Mouse (Mus musculus) heart, postnatal 14 days (tissue): ENCODE measurements around the gene 4930544D05Rik. TPM values are rescaled to one million over a fixed set of nuclear protein-coding genes. Genes with fewer than 3 reads are reported as not detected.
"Not testable (repeated sequence)": the region's sequence is repeated elsewhere in the genome, so short reads cannot be mapped to it uniquely, and the experiment has no call there.

Experiments
- DNase-seq, 2 experiments: peaks; one replicate each; pipeline ENCODE4 v3.0.0; 2021 to 2022
- intact Hi-C: fragments of 180-260 bp; cut with DNase I; formaldehyde crosslinking; loops from one replicate; pipeline ENCODE4 v1.15.1; 2025
- long read RNA-seq, 2 experiments: library from polyadenylated mRNA; stranded (forward); transcript quantifications; one replicate each; pipeline ENCODE4 v2.0.0; 2021
- total RNA-seq, 2 experiments: library from RNA; stranded (reverse); gene quantifications; 2 replicates each; pipeline ENCODE4 v1.2.3; 2021

4930544D05Rik gene
- total RNA-seq, result not detected
- long read RNA-seq, experiment 1, result 0 reads
- long read RNA-seq, experiment 2, result 0 reads

DNA sequence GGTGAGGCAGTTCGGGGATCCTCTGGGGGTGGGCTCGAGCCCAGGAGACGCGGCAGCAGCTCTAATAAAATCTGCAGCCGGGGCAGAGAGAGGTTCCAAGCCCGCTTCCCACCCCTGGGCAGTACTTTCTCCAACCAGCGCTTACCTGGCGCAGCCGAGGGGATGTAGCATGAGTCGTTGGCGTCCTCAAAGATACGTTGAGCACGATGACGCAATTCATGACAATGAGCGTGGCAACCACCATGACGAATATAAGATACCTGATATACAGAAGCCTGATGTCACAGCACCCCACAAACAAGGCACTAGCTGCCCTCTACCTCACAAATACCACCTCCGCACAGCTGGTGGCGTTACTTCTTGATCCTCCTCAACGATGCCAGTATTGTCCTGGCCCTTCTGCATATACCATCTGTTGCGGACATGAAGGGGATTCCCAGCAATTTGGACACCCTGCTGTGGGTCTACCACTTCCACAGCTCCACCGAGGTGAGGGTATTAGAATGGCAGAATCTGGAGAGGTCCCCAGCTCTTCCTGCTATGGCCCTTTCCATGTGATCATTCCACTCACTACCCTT lies at the start of gene 4930544D05Rik:
TSS of gene 4930544D05Rik (plus strand) at position 333 of the 578 bp plus-strand sequence.
- DNase-seq, result no peak
- intact Hi-C loops, result loop anchor here (10.0 kb wide), 1 partner anchor 201 kb away; the partner anchor contains the start of gene Pelp1

DNA sequence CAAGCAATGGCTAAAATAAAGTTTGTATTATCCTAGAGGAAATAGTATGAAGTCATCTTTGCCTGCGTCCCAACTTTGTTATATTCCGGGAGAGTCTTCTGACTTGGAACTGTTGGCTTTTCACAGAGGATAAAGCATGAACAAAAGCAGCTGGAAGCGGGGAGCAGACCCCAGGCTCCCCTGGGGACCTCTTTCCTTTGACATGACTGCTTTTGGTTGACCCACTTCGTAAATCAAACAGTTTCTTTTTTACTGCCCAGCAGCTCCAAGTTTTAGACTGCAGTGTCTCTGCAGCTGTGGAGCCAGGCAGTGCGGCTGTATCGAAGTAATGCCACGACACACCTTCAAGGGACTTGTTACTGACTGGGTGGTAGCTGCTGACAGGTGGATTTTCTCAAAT lies 49.1 kb upstream of the 4930544D05Rik start:
- no peak for DNase-seq
- intact Hi-C loops, result no loop called here

DNA sequence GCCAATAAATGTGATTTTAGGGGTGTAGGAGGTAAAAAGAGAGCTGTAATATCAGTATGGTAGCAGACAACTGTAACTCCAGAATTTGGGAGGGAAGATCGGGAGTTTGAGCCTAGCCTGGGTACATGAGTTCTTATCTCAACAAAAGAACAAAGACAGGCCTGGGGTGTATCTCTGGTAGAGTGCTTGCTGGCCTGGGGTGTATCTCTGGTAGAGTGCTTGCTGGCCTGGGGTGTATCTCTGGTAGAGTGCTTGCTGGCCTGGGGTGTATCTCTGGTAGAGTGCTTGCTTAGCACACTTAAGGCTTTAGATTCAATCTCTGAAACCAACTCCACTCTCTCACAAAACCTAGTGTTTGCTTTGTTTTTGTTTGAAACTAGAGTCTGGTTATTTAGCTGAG lies 45.0 kb upstream of the 4930544D05Rik start:
- intact Hi-C loops, DNase-seq: not testable (repeated sequence)

DNA sequence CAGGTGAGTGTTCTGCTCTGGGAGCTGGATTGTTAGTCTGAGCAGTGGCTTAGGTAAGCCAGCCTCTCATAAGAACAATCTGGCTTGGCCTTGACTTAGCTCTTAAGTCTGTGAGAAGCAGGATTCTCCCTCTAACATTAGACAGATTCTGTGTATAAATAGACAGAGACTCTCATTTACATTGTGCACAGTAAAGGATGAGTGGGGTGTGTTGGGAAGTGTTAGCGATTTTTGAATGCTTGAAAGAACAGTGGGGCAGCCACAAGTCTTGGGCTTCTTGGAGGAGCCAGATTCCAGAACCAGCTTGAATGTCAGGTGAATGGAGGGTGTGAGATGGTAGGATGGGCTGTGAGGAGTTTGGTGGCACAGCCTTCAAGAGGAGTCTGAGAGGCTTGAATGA lies 44.0 kb upstream of the 4930544D05Rik start:
- intact Hi-C loops, result no loop called here
- DNase-seq, result no peak

DNA sequence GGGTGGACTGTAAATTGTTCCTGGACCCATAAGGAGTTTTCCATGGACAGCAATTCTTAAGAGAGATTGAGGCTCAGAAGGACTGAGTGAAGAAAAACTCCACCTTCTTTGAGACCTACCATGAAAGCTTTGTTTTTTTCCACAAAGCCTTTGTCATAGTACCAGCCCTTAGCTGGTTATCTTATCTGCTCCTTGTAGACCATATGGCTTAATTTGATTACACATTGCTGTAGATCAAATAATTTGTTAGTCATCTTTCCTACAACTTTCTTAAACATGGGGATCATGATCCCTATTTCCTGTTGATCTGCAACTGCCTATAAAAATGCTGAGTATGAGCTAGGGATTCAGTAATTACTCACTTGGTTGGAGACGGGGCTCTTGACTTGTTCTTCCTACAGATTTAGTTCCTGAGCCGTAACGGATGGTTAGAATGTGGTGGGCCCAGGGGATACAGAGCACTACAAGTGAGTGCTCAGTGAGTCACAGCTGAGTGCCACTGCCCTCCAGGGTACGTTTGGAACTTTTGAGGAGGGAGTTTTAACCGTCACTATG lies 43.2 kb upstream of the 4930544D05Rik start:
- intact Hi-C loops, result no loop called here
- DNase-seq, result no peak

DNA sequence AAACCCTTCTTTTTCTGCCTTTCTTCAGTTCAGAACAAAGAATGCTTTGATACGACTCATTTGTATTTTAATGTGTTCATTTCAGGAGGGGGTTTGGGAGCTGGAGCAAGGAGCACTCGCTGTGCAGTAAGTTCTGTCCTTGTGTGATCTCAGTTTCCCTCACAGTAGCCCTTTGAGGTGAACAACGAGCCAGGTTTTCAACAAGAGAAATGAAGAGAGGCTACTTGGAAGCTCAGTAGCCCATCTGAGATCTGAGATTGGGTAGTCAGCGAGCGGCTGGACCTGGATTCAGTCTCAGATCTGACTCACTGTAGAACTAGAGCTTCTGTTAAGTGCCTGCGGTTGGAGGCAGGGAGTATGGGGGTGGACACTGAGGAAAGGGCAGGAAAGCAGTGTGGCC lies 41.8 kb upstream of the 4930544D05Rik start:
- no peak for DNase-seq
- intact Hi-C loops, result no loop called here

DNA sequence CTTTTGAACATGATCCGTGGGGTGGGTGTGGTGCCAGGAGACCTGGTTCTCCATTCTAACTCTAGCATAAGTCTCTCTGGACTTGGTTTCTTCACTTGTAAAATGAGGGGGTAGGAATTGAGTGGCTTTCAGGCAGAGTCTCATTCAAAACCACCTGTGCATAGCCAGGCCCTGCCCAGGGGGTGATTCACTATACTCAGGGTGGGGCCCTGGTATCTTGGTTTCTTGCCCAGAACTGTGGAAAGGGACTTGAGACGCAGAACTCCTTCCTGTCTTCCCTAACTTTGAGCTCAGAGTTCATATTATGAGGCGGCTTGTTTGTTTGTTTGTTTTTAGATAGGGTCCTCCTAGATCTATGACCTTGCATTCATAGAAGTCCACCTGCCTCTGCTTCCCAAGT lies 38.4 kb upstream of the 4930544D05Rik start:
- intact Hi-C loops, result no loop called here
- DNase-seq, result no peak

DNA sequence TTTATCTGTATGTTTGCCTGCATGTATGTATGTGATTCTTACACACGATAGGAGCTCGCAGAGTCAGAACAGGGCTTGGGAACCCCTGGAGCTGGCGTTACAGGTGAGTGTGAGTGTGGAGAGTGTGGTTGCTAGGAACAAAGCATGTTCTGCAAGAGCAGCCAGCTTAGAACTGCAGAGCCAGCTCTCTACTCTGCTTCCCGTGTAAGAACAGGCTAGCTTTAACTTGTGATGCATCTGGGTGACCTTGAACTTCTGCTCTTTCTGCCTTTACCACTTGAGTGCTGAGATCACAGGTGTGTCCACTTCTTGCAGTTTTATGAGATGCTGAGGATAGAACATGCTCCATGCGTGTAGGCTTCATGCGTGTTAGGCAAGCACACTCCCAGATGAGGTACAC lies 36.7 kb upstream of the 4930544D05Rik start:
- DNase-seq, result no peak
- intact Hi-C loops, result no loop called here

DNA sequence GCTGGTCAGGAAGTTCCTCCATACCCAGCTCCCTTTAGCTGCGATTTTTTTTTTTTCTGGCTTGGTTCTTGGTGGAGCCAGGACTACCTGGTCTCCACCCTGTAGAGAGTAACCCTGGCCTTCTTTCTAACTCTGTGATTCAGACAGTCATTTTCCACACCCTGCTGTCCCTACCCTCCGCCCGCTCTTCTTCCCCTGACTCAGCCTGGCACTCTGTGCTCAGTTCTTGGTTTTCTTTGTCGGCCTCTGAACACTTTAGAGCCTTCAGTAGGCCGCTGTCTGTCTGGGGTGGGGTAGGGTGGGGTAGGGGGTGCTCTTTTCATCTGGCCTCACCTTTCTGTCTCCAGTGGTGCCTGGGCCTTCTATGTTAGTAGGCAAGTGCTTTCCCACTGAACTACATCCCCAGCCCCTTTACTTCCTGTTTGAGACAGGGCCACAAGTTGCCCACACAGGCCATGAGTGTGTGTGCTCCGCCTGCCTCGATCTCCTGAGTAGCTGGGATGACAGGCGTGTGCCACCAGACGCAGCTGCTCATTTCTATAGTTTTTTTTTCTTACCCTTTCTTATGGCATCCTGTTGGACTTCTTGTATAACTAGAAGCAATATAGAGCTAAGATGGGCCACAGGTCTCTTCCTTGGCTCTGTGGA lies 35.8 kb upstream of the 4930544D05Rik start:
- intact Hi-C loops, result no loop called here
- no peak for DNase-seq

DNA sequence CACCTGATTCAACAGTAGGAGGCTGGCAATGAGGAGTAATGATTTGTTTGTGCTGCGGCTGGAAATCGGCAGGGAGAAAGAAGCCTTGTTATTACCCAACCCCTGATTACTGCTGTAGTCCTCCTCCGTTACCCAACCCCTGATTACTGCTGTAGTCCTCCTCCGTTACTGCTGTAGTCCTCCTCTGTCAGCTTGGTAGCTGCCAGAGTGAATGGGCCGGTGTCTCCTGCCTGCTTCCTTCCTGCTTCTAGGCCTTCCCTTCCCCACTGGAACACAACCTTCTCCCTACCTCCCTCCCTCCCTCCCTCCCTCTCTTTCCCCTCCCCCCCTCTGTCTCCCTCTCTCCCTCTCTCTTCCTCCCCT lies 35.3 kb upstream of the 4930544D05Rik start:
- intact Hi-C loops, result no loop called here
- DNase-seq, result no peak

DNA sequence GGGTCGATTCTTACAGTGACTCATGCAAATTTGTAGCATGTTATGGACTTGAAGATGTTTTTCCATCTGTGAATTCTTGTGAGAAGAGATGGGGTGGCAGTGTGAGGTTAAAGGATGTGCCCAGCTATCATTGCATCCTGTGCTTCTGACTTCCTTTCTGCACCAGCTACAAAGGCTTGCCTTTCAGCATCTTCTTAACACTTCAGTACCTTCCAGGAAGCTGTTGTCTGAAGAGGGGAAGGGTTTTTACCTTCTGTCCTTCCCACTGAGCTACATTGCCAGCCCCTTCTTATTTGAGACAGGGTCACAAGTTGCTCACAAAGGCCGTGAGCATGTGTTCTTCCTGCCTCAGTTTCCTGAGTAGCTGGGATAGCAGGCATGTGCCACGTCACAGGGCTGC lies 34.7 kb upstream of the 4930544D05Rik start:
- intact Hi-C loops, result no loop called here

DNA sequence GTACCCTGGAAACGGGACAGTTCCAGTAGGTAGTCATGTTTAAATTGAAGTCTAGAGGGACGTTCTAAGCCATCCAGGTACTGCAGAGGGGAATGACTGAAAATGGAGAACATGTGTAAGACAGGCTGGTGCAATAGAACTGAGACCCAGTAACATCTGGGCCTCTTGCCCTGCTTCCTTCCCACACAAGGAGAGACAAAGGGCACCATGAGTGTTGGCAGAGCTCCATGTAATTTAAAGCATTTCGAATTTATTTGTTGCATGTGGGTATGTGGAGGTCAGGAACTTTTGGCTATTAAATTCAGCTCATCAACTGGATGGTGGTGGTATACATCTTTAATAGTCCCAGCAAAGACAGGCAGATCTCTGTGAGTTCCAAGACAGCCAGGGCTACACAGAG lies 33.5 kb upstream of the 4930544D05Rik start:
- DNase-seq, result no peak
- intact Hi-C loops, result no loop called here

More for the DNA sequence above, 34.7 kb upstream of the 4930544D05Rik start:
- no peak for DNase-seq

DNA sequence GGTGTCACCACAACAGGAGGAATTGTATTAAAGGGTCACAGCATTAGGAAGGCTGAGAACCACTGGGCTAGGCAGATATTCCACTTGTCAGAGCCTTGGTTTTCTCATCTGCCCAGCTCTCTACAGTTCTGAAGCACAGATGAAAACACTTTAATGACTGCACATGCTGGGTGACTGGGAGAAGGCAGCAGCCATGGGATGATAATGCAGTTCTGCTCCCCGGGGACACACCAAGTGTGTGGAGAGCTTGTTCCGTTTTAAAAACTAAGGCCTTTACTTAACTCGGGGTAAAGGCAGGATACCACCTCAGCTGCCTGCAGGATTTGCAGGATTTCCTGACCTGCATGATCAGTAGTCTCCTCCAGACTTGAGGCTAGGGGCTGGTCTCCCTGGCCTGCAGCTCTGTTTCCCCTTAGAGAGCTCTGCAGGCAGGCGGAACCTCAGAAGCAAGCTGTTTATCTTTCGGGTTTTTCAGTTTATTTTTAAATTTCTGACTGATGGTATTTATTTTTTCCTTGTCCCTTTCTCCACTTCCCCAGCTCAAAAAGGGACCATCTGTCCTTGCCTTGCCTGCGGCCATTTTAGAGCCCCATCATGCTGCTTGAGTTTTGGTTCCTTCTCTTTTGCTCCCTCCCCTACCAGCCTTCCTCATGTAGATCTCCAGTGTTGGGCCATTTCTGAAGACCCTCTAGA lies 32.5 kb upstream of the 4930544D05Rik start:
- DNase-seq, result peak; percentile 36 to 38

DNA sequence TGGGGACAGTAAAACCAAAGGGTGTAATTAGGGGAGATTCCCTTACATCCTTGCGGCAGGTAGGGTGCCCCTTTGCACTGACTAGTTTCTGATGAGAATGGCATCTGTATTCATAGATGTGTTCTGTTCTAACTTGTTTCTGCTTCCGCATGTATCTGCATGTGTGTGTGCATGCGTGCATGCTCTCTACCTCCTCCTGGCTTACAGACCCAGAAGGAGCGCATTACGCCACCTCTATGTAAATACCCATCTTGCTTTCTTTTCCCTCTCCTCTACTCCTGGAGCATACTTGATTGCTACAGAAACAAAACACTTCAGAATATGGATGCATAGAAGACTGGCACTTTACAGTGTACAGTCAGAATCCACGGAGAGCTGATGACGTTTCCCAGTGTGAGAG lies 31.9 kb upstream of the 4930544D05Rik start:
- no peak for DNase-seq
- intact Hi-C loops, result no loop called here

More for the DNA sequence above, 32.5 kb upstream of the 4930544D05Rik start:
- intact Hi-C loops, result no loop called here

DNA sequence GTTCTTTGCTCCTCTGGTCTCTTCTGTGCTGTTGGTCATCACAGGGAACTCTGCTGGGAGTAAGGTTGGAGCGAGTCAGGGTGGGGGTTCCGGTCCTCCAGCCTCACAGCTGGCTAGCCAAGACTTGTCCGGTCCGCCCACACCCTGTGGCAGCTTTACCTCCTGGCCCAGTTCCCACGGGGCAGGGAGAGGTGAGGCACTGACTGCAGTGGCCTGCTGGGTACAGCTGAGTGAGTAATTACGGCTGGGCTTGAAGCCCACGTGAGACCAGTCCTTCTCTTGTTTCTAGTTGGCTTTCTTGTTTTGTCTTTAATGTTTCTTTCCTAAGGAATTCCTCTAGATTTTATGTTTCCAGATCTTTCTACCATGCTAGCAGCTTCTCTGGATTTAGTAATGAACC lies 30.2 kb upstream of the 4930544D05Rik start:
- peak; percentile 65 to 70 for DNase-seq
- intact Hi-C loops, result no loop called here

DNA sequence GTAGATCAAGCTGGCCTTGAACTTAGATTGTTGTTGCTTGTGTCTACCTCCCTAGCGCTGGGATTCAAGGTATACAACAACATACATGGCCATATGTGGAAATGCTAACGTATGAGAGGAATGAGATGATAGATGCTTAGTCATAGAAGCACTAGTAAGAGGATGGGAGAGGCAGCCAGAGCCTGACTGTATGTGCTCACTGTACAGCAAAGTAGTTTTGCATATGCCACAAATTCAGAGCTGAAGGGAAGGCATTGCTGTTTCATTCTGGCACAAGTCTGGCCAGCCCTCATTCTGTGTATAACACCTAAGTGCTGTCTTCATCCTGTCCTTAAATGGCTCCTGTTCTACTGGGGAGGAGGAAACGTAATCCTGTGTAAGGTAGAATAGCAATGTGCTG lies 29.4 kb upstream of the 4930544D05Rik start:
- intact Hi-C loops, result no loop called here
- no peak for DNase-seq

DNA sequence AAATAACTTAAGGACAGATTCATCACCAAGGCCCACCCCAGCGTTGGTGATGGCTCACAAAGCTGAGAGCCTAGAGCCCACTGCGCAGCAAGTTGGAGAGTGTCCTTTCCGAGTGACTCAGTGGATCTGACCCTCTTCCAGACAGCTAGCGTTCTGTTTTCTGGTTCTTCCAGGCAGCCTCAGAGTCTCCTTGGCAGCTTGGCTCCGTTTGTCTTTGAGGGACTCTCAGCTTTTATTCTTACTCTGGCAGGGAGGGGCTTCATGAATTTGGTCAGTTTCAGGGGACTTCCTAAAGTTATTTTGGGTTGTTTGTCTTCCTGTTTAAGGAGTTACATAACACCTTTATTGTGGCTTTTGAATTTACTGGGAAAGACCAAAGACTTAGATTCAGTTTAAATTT lies 28.7 kb upstream of the 4930544D05Rik start:
- DNase-seq, result no peak
- intact Hi-C loops, result no loop called here

DNA sequence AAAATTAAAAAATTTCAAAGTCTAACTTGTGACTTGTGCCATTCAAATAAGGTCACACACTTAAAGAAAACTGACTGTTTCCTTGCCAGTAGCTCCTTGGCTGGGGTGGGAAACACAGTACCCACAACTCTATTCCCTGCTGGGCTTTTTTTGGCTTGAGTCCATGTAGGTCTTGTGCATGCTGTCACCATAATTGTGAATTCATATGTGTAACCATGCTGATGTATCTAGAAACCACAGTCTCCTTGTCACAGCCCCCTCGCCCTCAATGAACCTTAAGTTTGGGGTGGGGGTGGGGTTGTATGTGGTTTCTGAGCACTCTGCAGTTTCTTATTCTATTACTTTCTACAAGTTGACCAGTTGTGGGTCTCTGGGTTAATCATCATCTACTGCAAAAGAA lies 23.9 kb upstream of the 4930544D05Rik start:
- intact Hi-C loops, result no loop called here
- no peak for DNase-seq

DNA sequence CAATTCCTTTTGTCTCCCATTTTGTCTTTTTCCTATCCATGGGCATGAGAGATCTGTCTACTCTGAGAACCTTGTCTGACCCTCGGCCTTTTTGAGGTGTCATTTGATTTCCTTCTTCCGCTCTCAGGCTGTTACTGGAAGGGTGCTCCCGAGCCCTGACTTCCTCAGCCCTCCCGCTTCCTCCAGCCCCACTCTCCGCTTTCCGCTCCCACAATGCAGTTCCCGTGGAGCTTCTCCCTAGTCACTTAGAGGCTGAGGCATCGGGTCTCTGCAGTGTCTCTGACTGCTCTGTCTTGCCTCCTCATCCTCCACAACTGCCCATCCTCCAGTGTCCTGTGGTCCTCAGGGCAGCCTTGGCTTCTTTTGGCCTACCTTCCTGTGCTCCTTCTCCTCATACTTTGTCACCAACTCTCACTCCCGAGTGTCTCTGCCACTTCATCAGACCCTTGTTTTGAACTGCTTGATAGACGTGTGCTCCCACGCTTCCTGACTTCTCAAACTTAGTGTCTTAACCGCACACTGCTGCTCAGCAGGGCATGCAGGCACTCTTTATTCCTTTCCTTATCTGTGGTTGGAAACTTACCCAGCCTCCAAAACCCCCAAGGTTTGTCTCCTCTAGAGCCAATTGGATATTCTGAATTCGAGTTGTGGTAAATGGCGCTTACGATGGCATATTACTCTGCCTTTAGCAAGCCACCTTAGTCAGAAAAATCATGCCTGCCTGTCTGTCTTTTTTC lies 21.2 kb upstream of the 4930544D05Rik start:
- intact Hi-C loops, result no loop called here
- peak; percentile 35 to 37 for DNase-seq

DNA sequence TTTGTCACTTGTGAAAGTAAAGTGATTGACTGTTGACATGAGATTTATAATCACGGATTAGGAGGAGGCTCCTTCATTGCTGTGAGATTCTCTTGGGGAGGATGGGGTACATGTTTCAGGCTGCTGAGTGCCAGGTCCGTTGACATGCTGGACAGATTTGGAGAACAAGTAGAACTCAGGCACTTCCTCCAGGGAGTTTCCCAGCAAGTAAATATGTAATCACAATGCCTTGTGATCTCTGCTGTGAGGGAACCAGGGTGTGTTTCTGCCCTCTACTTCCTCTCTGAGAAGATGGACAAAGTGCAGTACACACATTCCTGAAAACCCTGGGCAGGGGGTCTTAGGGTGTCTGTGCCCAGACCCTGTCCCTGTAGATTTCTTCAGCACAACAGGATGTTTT lies 20.0 kb upstream of the 4930544D05Rik start:
- DNase-seq, result no peak
- intact Hi-C loops, result no loop called here

DNA sequence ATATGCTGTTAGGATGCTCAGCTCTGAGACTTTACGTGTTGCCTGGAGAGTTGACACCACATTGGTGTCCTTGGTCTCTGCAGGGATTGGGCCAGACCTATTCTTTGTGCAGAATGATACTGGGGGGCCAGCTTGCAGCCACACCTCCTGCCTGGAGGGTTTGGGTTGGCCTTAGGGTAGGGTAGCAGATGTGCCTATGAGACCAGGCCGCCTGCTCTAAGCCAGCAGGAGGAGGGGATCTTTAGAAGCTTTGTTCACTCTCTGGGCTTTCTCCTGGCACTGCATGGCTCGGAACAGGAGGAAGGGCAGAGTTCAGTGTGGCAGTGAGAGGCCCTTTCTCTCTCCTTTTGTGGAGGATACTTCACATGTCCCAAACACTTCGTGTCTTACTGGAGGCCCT lies 19.6 kb upstream of the 4930544D05Rik start:
- intact Hi-C loops, result no loop called here

More for the DNA sequence above, 19.6 kb upstream of the 4930544D05Rik start:
- no peak for DNase-seq
